Mouse (Mus musculus): ENCODE data around the gene Klhl29. TPM values are rescaled to one million over a fixed set of nuclear protein-coding genes. Genes with fewer than 3 reads are reported as not detected.

Gene Klhl29
- total RNA-seq, 4 experiments from 2014 or later, result 2.1 to 3.5 (median 2.7) TPM

GRCm38 (mm10) chr12:5222439-5223202, 152.9 kb downstream of the Klhl29 start:
- no peak for DNase-seq (ENCODE audit: low spot score in 2 of 2)

- DNase-seq (ENCODE audit: low spot score in 2 of 2), result no peak
Measured at GRCm38 (mm10) chr12:5219913-5220575, 155.4 kb downstream of the Klhl29 start.

- peak in 1 of 2 experiments; percentile 65 for DNase-seq (ENCODE audit: low spot score in 2 of 2)
Measured at GRCm38 (mm10) chr12:5215836-5216747, 159.4 kb downstream of the Klhl29 start.

DNA sequence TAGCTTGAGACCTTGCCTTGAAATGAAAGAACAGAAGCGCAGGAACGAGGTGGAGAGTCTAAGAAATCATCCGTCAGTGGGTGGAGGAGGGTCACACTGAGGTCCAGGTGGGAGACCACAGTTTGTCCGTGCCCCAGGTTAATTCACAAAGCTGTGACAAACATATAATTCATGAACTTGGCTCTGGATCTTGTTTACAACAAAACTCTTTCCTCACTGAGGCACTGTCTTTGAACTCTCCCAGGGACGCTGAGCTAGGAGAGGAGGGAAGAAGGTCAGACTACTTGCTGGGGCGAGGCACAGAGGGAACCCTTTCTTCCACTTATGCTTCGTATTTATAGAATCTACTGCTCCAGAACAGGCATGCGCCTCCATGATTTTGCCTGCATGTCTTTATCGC, 161.2 kb downstream of the Klhl29 start:
- no peak for DNase-seq (ENCODE audit: low spot score in 2 of 2)

DNA sequence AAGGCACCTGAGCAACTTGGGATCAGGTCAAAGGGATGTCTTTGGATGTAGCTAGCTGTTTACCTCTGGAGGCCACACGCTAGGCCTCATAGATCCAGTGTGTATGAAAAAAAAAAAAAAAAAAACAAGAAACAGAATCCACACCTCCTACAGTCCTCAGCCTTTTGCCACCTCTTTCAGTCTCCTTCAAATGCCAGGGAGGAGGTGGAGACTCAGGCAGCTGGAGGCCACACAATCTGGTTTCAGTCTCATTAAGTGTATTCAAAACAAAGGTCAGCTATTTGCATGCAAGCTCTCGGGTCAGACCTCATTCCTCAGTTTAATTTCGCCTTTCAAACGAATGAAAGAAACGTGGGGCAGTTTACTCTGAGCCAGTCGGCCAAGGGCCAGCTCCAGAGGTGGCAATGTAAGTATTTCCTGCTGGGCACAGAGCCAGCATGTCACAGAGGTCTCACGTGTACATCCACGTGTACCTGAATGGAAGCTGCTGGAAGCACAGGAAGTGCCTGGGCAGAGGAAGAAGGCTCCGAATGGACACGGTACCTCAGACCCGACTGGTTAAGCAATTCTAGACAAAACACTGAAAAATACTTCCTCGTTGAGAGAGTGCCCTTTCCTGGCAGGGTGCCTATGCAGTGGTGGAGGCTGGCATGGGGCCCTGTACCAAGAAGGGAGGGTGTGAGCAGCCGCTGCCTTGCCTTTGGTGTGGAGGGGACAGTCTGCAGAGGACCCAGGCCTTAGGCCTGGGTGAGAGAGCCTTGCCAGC, 162.0 kb downstream of the Klhl29 start:
- DNase-seq (ENCODE audit: low spot score in 2 of 2), result peak; percentile 36 to 50

GRCm38 (mm10) chr12:5211884-5212283, 163.6 kb downstream of the Klhl29 start:
- DNase-seq (ENCODE audit: low spot score in 2 of 2), result no peak

DNA sequence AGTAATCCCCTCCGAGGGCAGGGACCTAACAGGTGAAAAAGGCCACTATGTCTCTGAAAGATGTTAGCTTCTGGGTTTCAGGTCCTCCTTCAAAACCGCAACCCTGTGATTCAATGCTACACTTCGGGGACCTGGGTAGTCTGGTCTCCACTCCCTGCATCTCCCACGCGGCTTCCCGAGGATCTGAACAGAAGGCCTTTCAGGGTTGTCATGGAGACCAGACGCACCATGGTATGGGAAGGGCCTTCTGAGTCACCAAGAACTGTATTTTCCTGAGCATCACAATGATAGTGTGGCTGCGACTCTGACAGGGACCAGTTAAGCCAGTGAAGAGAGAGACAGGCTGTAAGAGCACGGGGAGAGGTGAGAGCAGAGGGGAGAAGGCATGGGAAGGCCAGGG, 164.7 kb downstream of the Klhl29 start:
- DNase-seq (ENCODE audit: low spot score in 2 of 2), result no peak

DNA sequence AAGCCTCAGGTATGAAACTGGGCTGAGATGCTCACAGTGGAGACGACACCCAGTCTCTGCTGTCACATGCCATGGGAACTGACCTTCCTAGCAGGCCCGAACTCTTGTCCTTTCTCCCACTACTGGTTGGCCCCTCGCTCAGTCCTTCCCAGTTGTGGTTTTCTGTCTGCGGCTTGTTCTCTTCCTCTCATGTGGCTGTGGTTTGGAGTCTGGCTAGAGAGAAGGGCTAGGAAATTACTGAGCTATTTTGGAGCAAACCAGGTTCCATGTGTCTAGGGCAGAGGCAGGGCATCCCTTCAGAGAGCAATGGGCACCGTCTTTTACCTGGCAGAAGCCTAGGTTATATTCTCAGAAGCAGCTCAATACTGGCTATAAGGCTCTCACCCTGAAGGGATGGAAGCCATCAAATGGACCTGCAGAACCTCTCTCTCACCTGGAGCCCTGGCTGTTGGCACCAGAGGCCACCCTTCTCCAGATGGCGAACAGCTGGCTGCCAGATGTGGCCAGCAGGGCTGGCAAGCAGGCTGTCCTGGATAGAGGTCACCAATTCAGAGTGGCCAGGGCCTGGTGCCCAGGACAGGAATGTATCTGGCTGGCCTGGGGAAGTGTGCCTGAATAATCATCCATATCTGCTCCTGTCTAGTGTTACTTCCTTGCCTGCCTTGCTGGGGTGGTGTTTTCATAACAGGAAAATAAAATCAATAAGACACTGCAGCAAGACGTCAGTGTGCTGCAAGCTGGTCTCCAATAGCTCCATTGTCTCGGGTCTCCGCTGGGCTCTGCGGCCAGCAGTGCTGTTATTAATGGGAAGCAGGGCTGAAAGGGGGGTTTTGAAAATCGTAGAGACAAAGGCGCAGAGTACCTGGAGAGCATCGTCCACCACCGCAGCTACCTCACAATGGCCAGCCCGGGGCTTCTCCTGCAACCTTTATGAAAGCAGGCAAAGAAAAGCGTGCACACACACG, 167.3 kb downstream of the Klhl29 start:
- DNase-seq (ENCODE audit: low spot score in 2 of 2), result peak in 1 of 2 experiments; percentile 58

DNA sequence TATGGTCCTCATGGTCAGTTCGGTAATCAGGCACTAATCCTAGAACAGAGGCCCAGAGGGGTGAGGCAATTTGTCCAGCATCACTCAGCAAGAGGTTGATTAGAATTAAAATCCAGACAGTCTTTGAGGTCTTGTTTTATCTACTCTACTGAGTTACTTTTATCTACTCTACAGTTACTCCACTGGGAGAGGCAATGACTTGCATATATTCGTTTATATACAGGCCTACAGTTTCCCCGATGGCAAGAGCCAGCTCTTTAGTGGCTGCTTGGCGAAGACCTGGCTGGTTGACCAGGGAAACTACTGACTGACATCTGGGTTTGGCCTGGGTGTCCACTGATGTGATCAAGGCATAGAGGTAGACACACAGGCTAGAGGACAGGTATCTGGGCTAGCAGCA, 168.3 kb downstream of the Klhl29 start:
- DNase-seq (ENCODE audit: low spot score in 2 of 2), result no peak

GRCm38 (mm10) chr12:5204071-5204840, 171.2 kb downstream of the Klhl29 start:
- peak; percentile 78 to 85 for DNase-seq (ENCODE audit: low spot score in 2 of 2)

- no peak for DNase-seq (ENCODE audit: low spot score in 2 of 2)
Measured at GRCm38 (mm10) chr12:5203385-5203784, 172.1 kb downstream of the Klhl29 start.

GRCm38 (mm10) chr12:5198254-5198653, 177.2 kb downstream of the Klhl29 start:
- no peak for DNase-seq (ENCODE audit: low spot score in 2 of 2)

DNA sequence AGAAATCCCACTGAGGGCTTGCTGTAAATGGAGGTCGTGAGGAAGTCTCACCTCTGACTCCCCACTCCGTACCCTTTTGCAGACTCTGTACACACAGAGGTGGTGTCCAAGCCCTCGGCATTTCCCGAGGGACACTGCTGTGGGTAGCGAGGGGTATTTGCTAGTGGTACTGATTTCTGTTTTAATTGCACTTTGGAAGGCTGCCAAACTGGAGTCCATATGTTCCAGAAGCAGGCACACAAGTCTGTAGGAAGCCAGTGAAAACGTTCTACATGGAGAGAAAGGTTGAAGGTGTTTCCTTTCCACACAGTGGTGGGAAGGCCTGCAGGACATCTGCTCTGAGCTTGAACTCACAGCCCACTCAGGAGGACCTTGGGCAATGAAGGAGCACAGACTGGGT, 181.3 kb downstream of the Klhl29 start:
- no peak for DNase-seq (ENCODE audit: low spot score in 2 of 2)

DNA sequence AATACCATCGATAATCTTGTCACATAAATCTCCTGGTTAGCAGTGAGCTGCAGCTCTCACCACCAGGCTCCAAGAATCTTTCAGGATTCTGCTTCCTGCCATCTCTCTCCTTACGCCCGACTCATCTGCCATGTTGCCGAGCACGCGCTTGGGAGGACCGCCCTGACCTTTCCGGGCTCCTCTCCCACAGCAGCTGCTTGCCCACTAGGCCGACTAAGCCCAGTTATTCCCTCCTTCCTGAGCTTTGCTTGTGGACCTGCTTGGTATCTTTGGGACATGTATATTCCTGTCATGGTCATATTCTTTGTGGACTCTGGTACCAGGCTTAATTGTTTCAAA, 183.1 kb downstream of the Klhl29 start:
- DNase-seq (ENCODE audit: low spot score in 2 of 2), result peak in 1 of 2 experiments; percentile 45

GRCm38 (mm10) chr12:5191628-5192379, 183.7 kb downstream of the Klhl29 start:
- DNase-seq (ENCODE audit: low spot score in 2 of 2), result peak; percentile 62 to 75

- no peak for DNase-seq (ENCODE audit: low spot score in 2 of 2)
Measured at GRCm38 (mm10) chr12:5191206-5191605, 184.3 kb downstream of the Klhl29 start.

DNA sequence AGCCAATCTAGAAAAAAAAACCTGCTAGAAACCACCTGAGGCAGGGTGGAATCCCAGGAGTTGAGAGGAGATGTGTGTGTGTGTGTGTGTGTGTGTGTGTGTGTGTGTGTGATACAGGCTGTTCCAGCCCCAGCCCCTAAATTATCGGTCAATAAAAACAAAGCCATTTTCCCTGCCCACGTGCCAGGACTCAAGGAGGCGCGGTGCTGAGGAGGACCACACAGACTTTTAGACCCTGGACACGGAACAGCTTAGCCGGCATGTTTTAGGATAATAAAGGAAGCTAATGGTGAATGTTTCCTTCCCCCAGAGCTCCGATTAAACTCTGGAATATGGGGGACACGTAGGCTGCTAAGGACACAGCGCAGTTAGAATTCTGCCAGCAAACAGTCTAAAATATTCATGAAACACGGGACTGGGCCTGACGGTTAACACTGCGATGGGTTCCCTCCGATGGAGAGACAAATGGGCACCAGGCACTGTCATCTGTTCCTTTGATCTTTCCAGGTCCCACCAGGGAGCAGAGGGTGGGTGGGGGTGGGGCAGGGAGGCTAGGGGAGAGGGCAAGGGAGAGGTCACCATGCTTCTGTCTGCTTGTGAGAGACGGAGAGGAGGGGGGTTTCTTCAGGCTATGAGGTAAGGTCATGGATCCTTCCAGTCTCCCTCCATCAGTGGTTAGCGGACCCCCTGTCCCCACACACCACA, 185.9 kb downstream of the Klhl29 start:
- no peak for DNase-seq (ENCODE audit: low spot score in 2 of 2)

- DNase-seq (ENCODE audit: low spot score in 2 of 2), result no peak
Measured at GRCm38 (mm10) chr12:5188899-5189298, 186.6 kb downstream of the Klhl29 start.

All from gastrocnemius, adult 8-10 months (tissue).